Mouse (Mus musculus) frontal cortex, postnatal 14 days (tissue): Measurements from ENCODE around the gene Crybb3.

Experiments
- DNase-seq, 2 experiments: peaks; one replicate each; pipeline ENCODE4 v3.0.0; 2022; ENCODE audit warnings: low spot score in 2 of 2

Crybb3 gene

DNA sequence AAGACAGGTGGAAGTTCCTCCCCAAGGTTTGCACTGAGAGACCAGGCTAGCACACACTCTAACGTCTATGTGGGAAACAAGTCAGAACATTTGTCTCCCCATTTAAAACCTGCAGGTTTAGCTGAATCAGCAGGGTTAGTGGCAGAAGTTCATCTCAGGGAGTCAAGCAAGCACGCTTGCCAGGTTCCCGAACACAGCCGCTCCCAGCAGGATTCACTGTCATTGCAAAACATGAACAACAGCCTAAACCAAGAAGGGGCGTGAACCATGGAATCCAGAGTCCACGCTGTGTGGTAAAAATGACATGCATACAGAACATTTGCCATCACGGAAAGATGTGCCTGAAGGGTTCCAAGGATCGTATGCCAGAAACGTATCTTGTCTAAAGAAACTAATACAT is 23.7 kb upstream of the Crybb3 start:
- DNase-seq, result no peak

- DNase-seq, result no peak
Measured at GRCm38 (mm10) chr5:113102455-113102854, 21.1 kb upstream of the Crybb3 start.

GRCm38 (mm10) chr5:113101457-113101856 is 20.1 kb upstream of the Crybb3 start:
- no peak for DNase-seq

DNA sequence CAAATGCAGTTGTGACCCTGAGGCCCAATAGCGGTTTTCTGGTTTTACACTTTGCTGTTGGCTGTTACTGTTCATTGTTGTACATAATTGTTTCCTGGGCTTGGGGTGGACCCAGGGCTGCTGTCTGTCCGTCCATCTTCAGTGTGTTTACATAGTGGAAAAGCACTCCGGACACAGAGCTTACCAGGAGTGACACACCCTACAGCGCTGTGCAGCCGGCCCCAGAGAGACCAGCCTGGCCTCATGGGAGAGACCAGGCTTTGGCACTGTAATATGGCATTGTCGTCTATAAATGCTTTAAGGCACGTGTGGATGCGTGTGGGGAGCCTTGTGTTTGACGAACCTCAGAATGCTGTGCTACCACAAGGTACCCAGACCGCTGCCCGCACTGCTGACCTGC is 19.0 kb upstream of the Crybb3 start:
- no peak for DNase-seq

DNA sequence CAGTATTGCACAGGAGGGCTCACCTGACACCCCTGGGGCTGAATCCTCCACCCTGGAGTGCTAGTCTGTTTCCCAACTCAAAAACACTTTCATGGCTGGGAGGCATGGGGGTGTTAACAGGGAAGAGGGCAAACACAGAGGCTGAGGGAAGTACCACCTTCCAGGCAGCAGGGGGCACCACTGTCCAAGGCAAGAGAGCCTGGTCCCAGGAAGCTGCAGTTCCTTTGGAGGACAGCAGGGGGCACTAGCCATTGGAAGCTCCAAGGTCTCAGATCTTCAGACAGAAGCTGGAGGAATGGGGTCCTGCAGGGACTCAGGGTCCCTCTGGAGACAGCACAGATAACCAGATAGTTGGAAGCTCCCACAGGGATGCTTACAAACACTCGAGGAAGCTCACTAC is 18.2 kb upstream of the Crybb3 start:
- DNase-seq, result peak; percentile 78 to 91

- DNase-seq, result no peak
Measured at GRCm38 (mm10) chr5:113097551-113097950, 16.2 kb upstream of the Crybb3 start.

DNA sequence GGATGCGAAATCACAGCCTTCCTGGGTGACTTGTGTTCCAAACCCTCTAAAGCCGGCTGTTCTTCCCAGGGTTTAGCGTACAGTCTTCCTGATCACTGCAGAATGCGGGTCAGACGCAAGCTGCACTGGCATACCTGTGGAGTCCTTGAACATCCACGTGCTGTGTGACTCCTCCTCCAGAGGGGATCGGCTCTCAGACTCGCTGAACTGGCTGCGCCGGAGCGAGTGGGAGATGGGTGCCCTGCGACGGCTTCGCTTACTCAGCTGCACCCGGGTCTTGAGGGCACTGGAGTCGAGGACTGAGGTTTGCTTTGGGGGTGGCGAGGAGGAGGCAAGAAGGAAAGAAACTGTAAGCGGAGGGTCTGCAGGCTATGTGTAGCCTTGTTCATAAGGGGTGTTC is 14.1 kb upstream of the Crybb3 start:
- no peak for DNase-seq

- DNase-seq, result no peak
Measured at GRCm38 (mm10) chr5:113092406-113092805, 11.0 kb upstream of the Crybb3 start.

DNA sequence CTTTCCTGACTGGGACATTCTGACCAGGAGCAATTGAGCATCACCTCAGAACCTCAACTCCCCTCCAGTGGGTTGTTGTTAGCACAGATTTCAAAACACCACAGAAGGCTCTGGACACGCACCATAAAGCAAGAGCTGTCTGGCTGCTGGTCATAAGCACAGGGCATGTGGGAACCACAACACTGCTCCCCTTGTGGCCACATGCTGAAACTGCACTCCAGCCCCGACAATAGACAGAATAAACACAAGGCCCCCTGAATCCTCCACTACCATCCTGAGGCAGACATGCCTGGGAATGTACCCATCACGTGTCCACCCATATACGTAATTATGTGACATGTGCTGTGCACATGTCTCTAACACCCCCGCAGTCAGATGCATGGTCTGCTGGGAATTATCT is 9.8 kb upstream of the Crybb3 start:
- no peak for DNase-seq

DNA sequence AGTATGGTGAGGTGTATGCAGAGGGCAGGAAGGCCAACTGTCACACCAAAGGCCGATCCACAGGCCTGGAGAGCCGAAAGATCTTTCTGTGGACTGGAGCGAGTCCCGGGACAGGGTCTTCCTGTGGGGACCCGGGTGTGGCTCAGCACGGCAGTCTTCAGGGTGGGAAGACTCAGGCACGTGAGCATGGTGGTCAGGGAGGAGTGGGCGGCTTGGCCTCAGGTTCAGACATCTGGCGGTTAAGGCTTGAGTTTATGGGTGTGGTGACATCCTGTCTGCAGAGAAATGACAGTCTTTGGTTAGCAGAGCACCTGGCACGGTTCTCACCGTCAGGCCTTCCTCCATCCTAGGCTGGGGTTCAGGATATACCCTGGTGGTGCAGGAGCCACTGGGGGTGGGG is 9.4 kb upstream of the Crybb3 start:
- no peak for DNase-seq

DNA sequence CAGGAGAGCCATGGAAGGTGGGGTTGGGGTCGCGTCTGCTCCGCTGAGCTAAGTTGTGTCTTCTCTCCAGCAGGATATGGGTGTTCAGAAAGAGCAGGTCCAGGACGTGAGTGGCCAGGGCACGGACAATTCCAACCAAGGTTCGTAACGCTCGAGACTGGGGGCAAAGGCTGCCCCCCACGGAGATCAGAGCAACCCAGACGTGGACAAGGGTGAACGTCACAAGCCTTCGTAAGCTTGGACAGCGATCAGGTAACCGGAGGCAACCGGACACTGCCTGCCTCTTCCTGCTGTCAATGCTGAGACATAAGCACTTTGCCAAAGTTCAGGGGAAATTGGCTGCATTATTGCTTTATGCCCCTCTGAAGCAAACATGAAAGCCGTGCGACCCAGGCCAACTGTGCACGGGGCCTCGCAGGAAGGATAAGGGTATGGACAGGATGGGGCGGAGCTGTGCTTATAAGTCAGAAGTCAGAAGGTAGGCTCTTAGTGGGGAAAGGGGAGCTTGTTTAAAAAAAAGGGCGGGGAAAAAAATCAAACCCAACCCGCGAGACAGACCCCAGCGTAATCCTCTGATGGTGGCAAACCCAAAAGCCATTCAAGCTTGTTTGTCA is 8.8 kb upstream of the Crybb3 start:
- DNase-seq, result no peak

DNA sequence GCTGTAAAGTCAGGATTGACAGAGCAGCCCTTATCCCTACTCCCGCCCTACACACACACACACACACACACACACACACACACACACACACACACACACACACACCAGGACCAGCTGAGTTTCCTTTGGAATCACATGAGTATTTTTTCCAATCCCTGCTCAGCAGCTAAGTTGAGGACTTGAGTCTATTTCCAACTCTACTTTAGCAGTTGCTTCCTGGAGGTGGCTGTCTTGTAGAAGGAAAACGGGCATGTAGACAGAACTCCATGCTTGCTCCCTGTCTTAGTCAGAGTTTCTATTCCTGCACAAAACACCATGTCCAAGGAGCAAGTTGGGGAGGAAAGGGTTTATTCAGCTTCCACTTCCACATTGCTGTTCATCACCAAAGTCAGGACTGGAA is 6.1 kb upstream of the Crybb3 start:
- DNase-seq, result no peak

- no peak for DNase-seq
Measured at GRCm38 (mm10) chr5:113086990-113087389, 5.6 kb upstream of the Crybb3 start.

DNA sequence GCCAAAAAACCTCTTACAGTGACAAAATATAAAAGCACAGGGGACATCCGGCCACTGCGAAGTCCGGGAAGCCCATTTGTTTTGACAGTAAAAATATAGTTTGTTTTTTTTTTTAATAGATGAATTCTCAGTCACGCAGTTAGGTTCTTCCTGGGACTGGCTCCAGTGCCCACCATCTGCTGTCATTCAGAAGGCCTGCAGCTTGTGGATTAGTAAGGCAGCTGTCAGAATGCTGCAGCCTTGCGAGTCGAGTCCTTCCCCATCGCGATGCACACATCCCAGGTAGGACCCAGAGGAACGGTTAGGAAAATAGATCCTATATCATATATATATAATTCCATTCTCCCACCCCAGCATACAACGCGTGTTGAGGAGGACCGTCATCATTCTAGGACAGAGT is 5.1 kb upstream of the Crybb3 start:
- no peak for DNase-seq

DNA sequence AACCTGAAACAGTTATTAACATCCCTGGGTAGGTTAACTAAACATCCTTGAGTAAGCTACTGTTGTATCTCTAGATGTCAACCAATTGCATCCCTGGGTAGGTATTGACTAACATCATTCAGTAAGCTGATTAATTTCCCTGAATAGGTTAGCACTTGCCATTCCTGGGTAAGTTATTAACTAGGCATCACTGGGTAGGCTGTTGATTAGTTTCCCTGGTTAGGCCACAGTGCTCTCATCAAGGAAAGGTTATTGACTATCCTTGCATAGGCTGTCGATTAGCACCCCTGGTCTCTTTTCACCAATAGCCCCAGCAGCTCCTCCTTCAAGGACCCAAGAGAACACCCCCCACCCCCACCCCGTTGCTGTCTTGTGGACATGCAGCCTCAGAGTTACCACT is 4.5 kb upstream of the Crybb3 start:
- no peak for DNase-seq

DNA sequence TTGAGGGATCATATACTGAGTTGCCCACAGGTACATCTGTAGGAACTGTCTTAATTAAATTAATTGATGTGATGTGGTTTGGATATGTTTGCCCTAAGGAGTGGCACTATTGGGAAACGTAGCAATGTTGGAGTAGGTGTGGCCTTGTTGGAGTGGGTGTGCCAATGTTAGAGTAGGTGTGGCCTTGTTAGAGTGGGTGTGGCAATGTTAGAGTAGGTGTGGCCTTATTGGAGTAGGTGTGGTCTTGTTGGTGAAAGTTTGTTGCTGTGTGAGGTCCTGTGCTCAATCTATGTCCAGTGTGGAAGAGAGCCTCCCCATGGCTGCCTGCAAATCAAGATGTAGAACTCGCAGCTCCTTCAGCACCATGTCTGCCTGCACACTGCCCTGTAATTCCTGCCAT is 2.9 kb upstream of the Crybb3 start:
- no peak for DNase-seq

- peak in 1 of 2 experiments; percentile 23 for DNase-seq
Measured at GRCm38 (mm10) chr5:113082356-113083168, 1.2 kb upstream of the Crybb3 start.

DNA sequence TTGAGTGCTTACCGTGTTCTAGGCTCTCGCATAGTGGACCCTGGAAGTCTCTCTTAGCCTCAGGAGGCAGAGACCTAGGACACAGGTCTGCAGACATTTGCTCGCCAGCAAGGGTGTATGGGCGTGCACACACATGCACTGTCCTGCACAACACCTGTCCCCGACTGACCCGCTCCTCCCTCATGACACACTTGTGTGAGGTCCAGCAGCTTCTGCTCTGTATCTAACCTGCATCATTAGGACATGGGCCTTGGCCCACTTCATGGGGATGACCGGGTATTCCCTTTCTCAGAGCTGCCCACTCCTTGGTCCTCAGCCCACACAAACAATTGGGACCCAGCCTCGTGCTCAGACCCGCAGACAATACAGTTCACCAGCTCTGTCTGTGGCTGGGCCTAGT is 364 bp downstream of the Crybb3 start:
- no peak for DNase-seq

- DNase-seq, result no peak
Measured at GRCm38 (mm10) chr5:113079783-113080182, 1.6 kb downstream of the Crybb3 start.

GRCm38 (mm10) chr5:113078686-113079085 is 2.7 kb downstream of the Crybb3 start:
- no peak for DNase-seq

- no peak for DNase-seq
Measured at GRCm38 (mm10) chr5:113070017-113070416, 11.4 kb downstream of the Crybb3 start, which contains the start of gene Crybb2. Gene Crybb2 (minus strand): TSS chr5:113070117.

- DNase-seq, result peak; percentile 66 to 84
Measured at GRCm38 (mm10) chr5:113054308-113054707, 27.1 kb downstream of the Crybb3 start.

DNA sequence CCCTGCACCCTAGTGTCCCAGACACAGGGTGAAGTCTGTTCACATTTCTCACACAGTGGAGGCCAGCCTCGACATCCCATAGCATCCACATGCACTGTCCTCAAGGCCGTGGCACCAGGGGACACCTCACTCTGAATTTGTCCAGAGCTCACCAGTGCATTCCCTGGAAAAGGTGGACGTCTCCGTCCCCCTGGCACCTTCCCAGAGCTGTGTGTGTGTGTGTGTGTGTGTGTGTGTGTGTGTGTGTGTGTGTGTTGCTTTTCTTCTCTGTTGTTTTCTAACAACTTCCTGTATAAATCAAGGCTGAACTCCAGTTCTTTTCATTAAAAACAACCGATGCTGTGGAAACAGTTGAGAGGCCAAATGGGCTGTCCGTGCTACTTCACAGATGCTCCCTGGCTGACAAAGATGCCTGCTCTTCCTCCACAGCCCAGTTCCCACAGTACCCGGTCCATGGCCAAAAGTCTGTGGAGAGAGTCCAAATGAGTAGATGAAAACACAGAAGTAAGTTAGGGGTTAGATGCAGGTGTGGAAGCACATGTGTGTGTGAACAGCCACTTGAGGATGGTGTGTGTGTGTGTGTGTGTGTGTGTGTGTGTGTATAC is 30.7 kb downstream of the Crybb3 start:
- DNase-seq, result no peak
